Mouse (Mus musculus): Measurements from ENCODE around the gene Bpi.

DNA sequence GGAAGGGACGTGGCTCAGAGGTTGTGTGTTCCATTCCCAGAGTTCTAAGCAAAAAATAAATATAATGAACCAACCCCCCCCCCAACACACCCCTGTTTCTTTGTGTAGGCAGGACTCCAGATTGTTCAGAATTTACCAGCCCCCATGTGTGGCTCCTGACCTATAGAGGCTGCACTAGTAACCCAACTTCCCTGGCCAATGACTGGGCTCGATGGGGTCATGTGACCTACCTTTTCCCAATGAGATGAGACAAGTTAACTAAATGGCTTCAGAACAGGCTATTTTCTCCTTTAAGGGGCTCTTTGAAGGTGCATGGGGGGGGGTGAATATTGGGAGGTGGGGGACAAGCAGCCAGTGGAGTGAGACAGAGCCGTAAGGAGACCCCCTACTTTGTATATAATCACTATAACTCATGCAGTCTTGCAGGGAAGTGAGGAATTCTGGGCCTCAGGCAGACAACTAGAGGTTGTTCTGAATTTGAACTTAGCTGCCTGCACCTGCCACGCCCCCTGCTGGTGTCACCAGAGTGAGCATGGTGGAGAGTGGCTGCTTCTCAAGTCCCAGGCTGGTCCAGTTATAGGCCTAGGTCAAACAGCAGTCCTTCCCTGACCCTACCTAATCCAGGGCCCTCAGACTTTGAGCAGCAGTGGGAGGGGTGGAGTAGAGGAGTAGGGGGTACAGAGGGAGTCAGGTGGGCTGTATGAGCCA lies 46.0 kb upstream of the Bpi start:
- TF ChIP-seq CEBPB (IDR thresholded peaks at IDR 0.05; ENCODE audit: insufficient read depth, poor library complexity, severe bottlenecking) (no peak), MAX (IDR thresholded peaks at IDR 0.05; ENCODE audit: low read depth) (no peak), TCF12 (IDR thresholded peaks at IDR 0.05; ENCODE audit: insufficient read depth, poor library complexity, severe bottlenecking) (no peak), POLR2A (IDR thresholded peaks at IDR 0.05; ENCODE audit: insufficient read length, low read depth) (no peak)
